Mouse (Mus musculus): ENCODE measurements at regions not wholly inside any gene's neighbourhood (a gene's known extent, or its start where the extent isn't known, plus 50 kb on each side); places are given as distances from the start of the nearest gene placed in this dataset.

GRCm38 (mm10) chr4:58728641-58729040 lies 58.9 kb downstream of the Olfr267 start:
- no peaks in the 10 kb centered on the region for H3K36me3 ChIP-seq (ENCODE audit: insufficient read depth, low read length)
- no peaks in the 10 kb centered on the region for H3K9me3 ChIP-seq (replicated peaks; ENCODE audit: low read length)
- WGBS = 14% methylated on average over 1 of the region's 1 CpGs
- no peak for DNase-seq (ENCODE audit: low spot score)
- no peak overlapping the region for H3K9ac ChIP-seq (ENCODE audit: low read depth, low read length)
- no peaks in the 10 kb centered on the region for H3K4me1 ChIP-seq (replicated peaks; ENCODE audit: insufficient read depth, low read length)
- no peak for TF ChIP-seq CTCF (IDR thresholded peaks at IDR 0.05; ENCODE audit: low read depth)
- H3K4me2 ChIP-seq (ENCODE audit: low read length) = no peak overlapping the region
- no peak for ATAC-seq (replicated peaks; ENCODE audit: low FRiP score, low read depth)
- H3K4me3 ChIP-seq (replicated peaks; ENCODE audit: low read depth, low read length) = no peak overlapping the region
- no peaks in the 10 kb centered on the region for H3K27me3 ChIP-seq (ENCODE audit: insufficient read depth, low read length)
- no peak overlapping the region for H3K27ac ChIP-seq

GRCm38 (mm10) chr4:58726424-58726823 lies 61.1 kb downstream of the Olfr267 start:
- Histone ChIP-seq H3K27me3 (ENCODE audit: insufficient read depth, low read length) (no peaks in the 10 kb centered on the region), H3K9me3 (replicated peaks; ENCODE audit: low read length) (no peaks in the 10 kb centered on the region), H3K27ac (no peak overlapping the region), H3K4me3 (replicated peaks; ENCODE audit: low read depth, low read length) (no peak overlapping the region), H3K4me2 (ENCODE audit: low read length) (no peak overlapping the region), H3K36me3 (ENCODE audit: insufficient read depth, low read length) (no peaks in the 10 kb centered on the region), H3K4me1 (replicated peaks; ENCODE audit: insufficient read depth, low read length) (no peaks in the 10 kb centered on the region), H3K9ac (ENCODE audit: low read depth, low read length) (no peak overlapping the region)
- DNase-seq (ENCODE audit: low spot score) (no peak), ATAC-seq (replicated peaks; ENCODE audit: low FRiP score, low read depth) (no peak)
- 63% methylated on average over 2 of the region's 2 CpGs for WGBS
- TF ChIP-seq CTCF (IDR thresholded peaks at IDR 0.05; ENCODE audit: low read depth) = no peak

GRCm38 (mm10) chr4:58722772-58723171 lies 64.7 kb downstream of the Olfr267 start:
- H3K4me2 ChIP-seq (ENCODE audit: low read length) = no peak overlapping the region
- H3K4me3 ChIP-seq (replicated peaks; ENCODE audit: low read depth, low read length) = no peak overlapping the region
- ATAC-seq (replicated peaks; ENCODE audit: low FRiP score, low read depth) = no peak
- H3K36me3 ChIP-seq (ENCODE audit: insufficient read depth, low read length) = no peaks in the 10 kb centered on the region
- H3K27me3 ChIP-seq (ENCODE audit: insufficient read depth, low read length) = no peaks in the 10 kb centered on the region
- DNase-seq (ENCODE audit: low spot score) = no peak
- H3K27ac ChIP-seq = no peak overlapping the region
- 27% methylated on average over 9 of the region's 9 CpGs for WGBS
- H3K9ac ChIP-seq (ENCODE audit: low read depth, low read length) = no peak overlapping the region
- H3K4me1 ChIP-seq (replicated peaks; ENCODE audit: insufficient read depth, low read length) = no peaks in the 10 kb centered on the region
- no peaks in the 10 kb centered on the region for H3K9me3 ChIP-seq (replicated peaks; ENCODE audit: low read length)
- no peak for TF ChIP-seq CTCF (IDR thresholded peaks at IDR 0.05; ENCODE audit: low read depth)

GRCm38 (mm10) chr4:58720682-58721081 lies 66.8 kb downstream of the Olfr267 start:
- Histone ChIP-seq H3K4me1 (replicated peaks; ENCODE audit: insufficient read depth, low read length) (no peaks in the 10 kb centered on the region), H3K36me3 (ENCODE audit: insufficient read depth, low read length) (no peaks in the 10 kb centered on the region), H3K27me3 (ENCODE audit: insufficient read depth, low read length) (no peaks in the 10 kb centered on the region), H3K4me2 (ENCODE audit: low read length) (no peak overlapping the region), H3K27ac (no peak overlapping the region), H3K9ac (ENCODE audit: low read depth, low read length) (no peak overlapping the region), H3K4me3 (replicated peaks; ENCODE audit: low read depth, low read length) (no peak overlapping the region), H3K9me3 (replicated peaks; ENCODE audit: low read length) (no peaks in the 10 kb centered on the region)
- no peak for TF ChIP-seq CTCF (IDR thresholded peaks at IDR 0.05; ENCODE audit: low read depth)
- 83% methylated on average over 8 of the region's 8 CpGs for WGBS
- no peak for DNase-seq (ENCODE audit: low spot score)
- ATAC-seq (replicated peaks; ENCODE audit: low FRiP score, low read depth) = no peak

- H3K4me1 ChIP-seq (replicated peaks; ENCODE audit: insufficient read depth, low read length) = no peaks in the 10 kb centered on the region
- no peak overlapping the region for H3K27ac ChIP-seq
- H3K4me2 ChIP-seq (ENCODE audit: low read length) = no peak overlapping the region
- 50% methylated on average over 11 of the region's 11 CpGs for WGBS
- H3K27me3 ChIP-seq (ENCODE audit: insufficient read depth, low read length) = no peaks in the 10 kb centered on the region
- H3K9ac ChIP-seq (ENCODE audit: low read depth, low read length) = no peak overlapping the region
- no peak for TF ChIP-seq CTCF (IDR thresholded peaks at IDR 0.05; ENCODE audit: low read depth)
- peak; percentile 38 for DNase-seq (ENCODE audit: low spot score)
- H3K9me3 ChIP-seq (replicated peaks; ENCODE audit: low read length) = no peaks in the 10 kb centered on the region
- ATAC-seq (replicated peaks; ENCODE audit: low FRiP score, low read depth) = no peak
- H3K36me3 ChIP-seq (ENCODE audit: insufficient read depth, low read length) = no peaks in the 10 kb centered on the region
- no peak overlapping the region for H3K4me3 ChIP-seq (replicated peaks; ENCODE audit: low read depth, low read length)
Observed at GRCm38 (mm10) chr4:58716426-58716825, 71.1 kb downstream of the Olfr267 start.

- no peaks in the 10 kb centered on the region for H3K4me1 ChIP-seq (replicated peaks; ENCODE audit: insufficient read depth, low read length)
- H3K4me3 ChIP-seq (replicated peaks; ENCODE audit: low read depth, low read length) = no peak overlapping the region
- no peak for ATAC-seq (replicated peaks; ENCODE audit: low FRiP score, low read depth)
- no peaks in the 10 kb centered on the region for H3K27me3 ChIP-seq (ENCODE audit: insufficient read depth, low read length)
- no peak for TF ChIP-seq CTCF (IDR thresholded peaks at IDR 0.05; ENCODE audit: low read depth)
- DNase-seq (ENCODE audit: low spot score) = no peak
- no peaks in the 10 kb centered on the region for H3K9me3 ChIP-seq (replicated peaks; ENCODE audit: low read length)
- no peak overlapping the region for H3K9ac ChIP-seq (ENCODE audit: low read depth, low read length)
- H3K4me2 ChIP-seq (ENCODE audit: low read length) = no peak overlapping the region
- 80% methylated on average over 8 of the region's 8 CpGs for WGBS
- H3K27ac ChIP-seq = no peak overlapping the region
- H3K36me3 ChIP-seq (ENCODE audit: insufficient read depth, low read length) = no peaks in the 10 kb centered on the region
Observed at GRCm38 (mm10) chr4:58715846-58716245, 71.7 kb downstream of the Olfr267 start.

- Histone ChIP-seq H3K9me3 (replicated peaks; ENCODE audit: low read length) (no peaks in the 10 kb centered on the region), H3K27ac (no peak overlapping the region), H3K4me3 (replicated peaks; ENCODE audit: low read depth, low read length) (no peak overlapping the region), H3K4me2 (ENCODE audit: low read length) (no peak overlapping the region), H3K27me3 (ENCODE audit: insufficient read depth, low read length) (no peaks in the 10 kb centered on the region), H3K36me3 (ENCODE audit: insufficient read depth, low read length) (no peaks in the 10 kb centered on the region), H3K9ac (ENCODE audit: low read depth, low read length) (no peak overlapping the region), H3K4me1 (replicated peaks; ENCODE audit: insufficient read depth, low read length) (no peaks in the 10 kb centered on the region)
- ATAC-seq (replicated peaks; ENCODE audit: low FRiP score, low read depth) (peak; percentile 69), DNase-seq (ENCODE audit: low spot score) (peak; percentile 31)
- 40% methylated on average over 13 of the region's 13 CpGs for WGBS
- no peak for TF ChIP-seq CTCF (IDR thresholded peaks at IDR 0.05; ENCODE audit: low read depth)
Observed at GRCm38 (mm10) chr4:58714221-58714620, 73.3 kb downstream of the Olfr267 start.
